Mouse (Mus musculus): ENCODE data around the gene Gm8439.

Gm8439 gene

GRCm38 (mm10) chr4:120612304-120613080 lies 23.9 kb downstream of the Gm8439 start:
- no peak for DNase-seq (ENCODE audit: low spot score)

GRCm38 (mm10) chr4:120613691-120614329 lies 25.3 kb downstream of the Gm8439 start:
- no peak for DNase-seq (ENCODE audit: low spot score)

GRCm38 (mm10) chr4:120614644-120615043 lies 26.1 kb downstream of the Gm8439 start:
- DNase-seq (ENCODE audit: low spot score), result no peak

- no peak for DNase-seq (ENCODE audit: low spot score)
Observed at GRCm38 (mm10) chr4:120615528-120616081, 27.1 kb downstream of the Gm8439 start.

- no peak for DNase-seq (ENCODE audit: low spot score)
Observed at GRCm38 (mm10) chr4:120616199-120617025, 27.9 kb downstream of the Gm8439 start.

GRCm38 (mm10) chr4:120627728-120628127 lies 39.2 kb downstream of the Gm8439 start:
- DNase-seq (ENCODE audit: low spot score), result no peak

- DNase-seq (ENCODE audit: low spot score), result peak; percentile 67
Observed at GRCm38 (mm10) chr4:120630218-120630931, 41.8 kb downstream of the Gm8439 start.

- DNase-seq (ENCODE audit: low spot score), result peak; percentile 79
Observed at GRCm38 (mm10) chr4:120631828-120632227, 43.3 kb downstream of the Gm8439 start.

GRCm38 (mm10) chr4:120635351-120635750 lies 46.8 kb downstream of the Gm8439 start:
- no peak for DNase-seq (ENCODE audit: low spot score)

- no peak for DNase-seq (ENCODE audit: low spot score)
Observed at GRCm38 (mm10) chr4:120641946-120642345, 53.4 kb downstream of the Gm8439 start.

- no peak for DNase-seq (ENCODE audit: low spot score)
Observed at GRCm38 (mm10) chr4:120643899-120644298, 55.4 kb downstream of the Gm8439 start.

GRCm38 (mm10) chr4:120649369-120650207 lies 61.0 kb downstream of the Gm8439 start:
- DNase-seq (ENCODE audit: low spot score), result no peak

GRCm38 (mm10) chr4:120650208-120650592 lies 61.7 kb downstream of the Gm8439 start:
- DNase-seq (ENCODE audit: low spot score), result no peak

- DNase-seq (ENCODE audit: low spot score), result no peak
Observed at GRCm38 (mm10) chr4:120655898-120656297, 67.4 kb downstream of the Gm8439 start.

Measured in c-Kit-positive CD71-positive TER-119-positive erythroid progenitor cells, embryonic 14.5 days (primary cell).